Comparison of ENCODE assay signal across 19 mouse cellular contexts in genomic region chr12:117783426-117783825, GRCm38 (mm10). TPM values are rescaled to one million over a fixed set of nuclear protein-coding genes. Genes with fewer than 3 reads are reported as not detected.
DNase-seq lines count a peak whose midpoint lies in the region; ATAC-seq and TF ChIP-seq lines count a peak whose summit lies in the region.
"Had no signal": no experiment of that assay in that cellular context is flagged by ENCODE, and none has a peak within 500 bp of the region (broad histone marks: within the 10 kb centered on the region; RNA-seq: fewer than 3 reads in every experiment).

No protein-coding gene starts in this region.

- H3K27ac ChIP-seq in kidney, embryonic 14.5 days (ENCODE audit: low read depth, low read length), result no peak overlapping the region
- H3K27ac ChIP-seq: hindbrain, embryonic 14.5 days; hindbrain, postnatal 0 days had no signal

- no peak overlapping the region for H3K9ac ChIP-seq in kidney, embryonic 14.5 days (ENCODE audit: low read depth, low read length)
- H3K9ac ChIP-seq: forebrain, postnatal 0 days; hindbrain, embryonic 14.5 days had no signal

- no peak for DNase-seq in kidney, postnatal 10 days
- DNase-seq in Muller cell, postnatal 12 days (ENCODE audit: inconsistent ontology term), result peak; percentile 57
- DNase-seq in Patski (ENCODE audit: low read depth, low spot score), result no peak
- DNase-seq in lung, postnatal 36 days, result no peak
- DNase-seq: adrenal gland, postnatal 10 days; adrenal gland, postnatal 36 days; cerebellum, adult 18-20 months; cerebellum, adult 9-10 months; cerebellum, postnatal 14 days; forebrain, postnatal 0 days; gastrocnemius, postnatal 25 days had no signal

- 0 out of 2 replicates have a peak, but pooled peaks have one; percentile 20 for ATAC-seq in kidney, embryonic 14.5 days (ENCODE audit: low FRiP score, low TSS enrichment)
- peak; percentile 47 for ATAC-seq in Patski
- no peak for ATAC-seq in erythroid progenitor cell, adult 5-6 weeks (replicated peaks; ENCODE audit: low FRiP score, poor library complexity, severe bottlenecking)
- ATAC-seq: CD4-positive, CD25-positive, alpha-beta regulatory T cell, adult 4 months; forebrain, embryonic 14.5 days; forebrain, postnatal 0 days; hindbrain, postnatal 0 days; inflammation-experienced regulatory T-cells, adult 6 months had no signal

- CTCF ChIA-PET in Patski (lab: Charles Lee), result interaction anchor here (1.2 to 2.0 kb wide), 2 partner anchors 11 kb away, joined by 3 to 7 read pairs; no protein-coding TSS in a partner anchor

- POLR2A ChIA-PET in Patski (lab: Charles Lee), result no interaction called here

- in situ Hi-C loops in Patski (cut with MboI; ENCODE audit: low pct_unique_long_range_greater_than_20kb), result no loop called here

- H3K36me3 ChIP-seq in kidney, embryonic 14.5 days (ENCODE audit: control insufficient read depth, insufficient read depth, low read length), result no peaks in the 10 kb centered on the region

- no peak overlapping the region for H3K4me2 ChIP-seq in kidney, embryonic 14.5 days (replicated peaks; ENCODE audit: low read depth, low read length)
- H3K4me2 ChIP-seq: heart, embryonic 11.5 days; hindbrain, embryonic 14.5 days had no signal

- no peaks in the 10 kb centered on the region for H3K9me3 ChIP-seq in kidney, embryonic 14.5 days (ENCODE audit: control insufficient read depth, low read length)

- no peaks in the 10 kb centered on the region for H3K4me1 ChIP-seq in kidney, embryonic 14.5 days (ENCODE audit: control insufficient read depth, insufficient read depth, low read length)

- no peak for TF ChIP-seq CTCF in Patski (IDR thresholded peaks at IDR 0.05)

- no peak overlapping the region for H3K4me3 ChIP-seq in kidney, embryonic 14.5 days (ENCODE audit: low read length)

- WGBS in kidney, embryonic 14.5 days, result 45% methylated on average over 1 of the region's 1 CpGs

- peaks cover 3% of the 10 kb centered on the region; the same call in 1 of the 2 replicates for H3K27me3 ChIP-seq in kidney, embryonic 14.5 days (ENCODE audit: control insufficient read depth, insufficient read depth, low read length)
- H3K27me3 ChIP-seq in Patski, result peaks cover 8% of the 10 kb centered on the region

RNA-seq across cellular contexts. Expression of gene Cdca7l, which starts 20.7 kb away (rescaled TPM):
- polyA plus RNA-seq in kidney, embryonic 14.5 days (2014; fragmentation: Nextera tagmentation; extraction: Ambion mirVana), result 35.7 and 69.9 TPM in 2 replicates
- polyA plus RNA-seq in Patski (2021), result 21.9 TPM
- 5.9 and 7.6 TPM in 2 replicates for total RNA-seq in erythroid progenitor cell, adult 5-6 weeks (2015; ENCODE audit: low replicate concordance)
- 16.7 and 17.9 TPM in 2 replicates for total RNA-seq in erythroid progenitor cell, adult 5-6 weeks (2017; ENCODE audit: low replicate concordance)
